Mouse (Mus musculus) megakaryocyte, embryonic 14.5 days (primary cell): ENCODE measurements around the gene Fam19a5. TPM values are rescaled to one million over a fixed set of nuclear protein-coding genes. Genes with fewer than 3 reads are reported as not detected.
A peak's percentile ranks its signal among the peaks of the same experiment; 100 is the strongest.

Experiments used
- H3K27me3 ChIP-seq: replicated peaks from 2 replicates; pipeline ENCODE3; 2012; ENCODE audit warnings: inconsistent platforms
- H3K36me3 ChIP-seq: replicated peaks from 2 replicates; pipeline ENCODE3; 2012; ENCODE audit warnings: low read length, inconsistent platforms, mixed read lengths
- H3K4me1 ChIP-seq: 2 replicates; pipeline ENCODE4 v1.6.1; 2012; ENCODE audit warnings: inconsistent platforms
- H3K4me3 ChIP-seq: replicated peaks from 2 replicates; pipeline ENCODE3; 2012; ENCODE audit warnings: moderate library complexity, mild to moderate bottlenecking, inconsistent platforms
- H3K9me3 ChIP-seq: 2 replicates; pipeline ENCODE4 v1.6.1; 2012; ENCODE audit warnings: inconsistent platforms
- FLI1 ChIP-seq: IDR thresholded peaks from 2 replicates; pipeline ENCODE4 v1.6.1; 2012; ENCODE audit warnings: low read length, inconsistent platforms, mixed read lengths
- GATA1 ChIP-seq: IDR thresholded peaks from 3 replicates; pipeline ENCODE4 v1.6.1; 2012; ENCODE audit warnings: mixed read lengths, low read length, inconsistent platforms, borderline replicate concordance
- polyA plus RNA-seq: library from polyadenylated mRNA; stranded (reverse); fragments of >175 nt; gene quantifications from 2 replicates; pipeline ENCODE4 v1.2.3, GENCODE M21; 2012; ENCODE audit warnings: low replicate concordance; ENCODE audit not compliant: insufficient read depth

Gene Fam19a5
- polyA plus RNA-seq, 1 experiment = 0.08 TPM

DNA sequence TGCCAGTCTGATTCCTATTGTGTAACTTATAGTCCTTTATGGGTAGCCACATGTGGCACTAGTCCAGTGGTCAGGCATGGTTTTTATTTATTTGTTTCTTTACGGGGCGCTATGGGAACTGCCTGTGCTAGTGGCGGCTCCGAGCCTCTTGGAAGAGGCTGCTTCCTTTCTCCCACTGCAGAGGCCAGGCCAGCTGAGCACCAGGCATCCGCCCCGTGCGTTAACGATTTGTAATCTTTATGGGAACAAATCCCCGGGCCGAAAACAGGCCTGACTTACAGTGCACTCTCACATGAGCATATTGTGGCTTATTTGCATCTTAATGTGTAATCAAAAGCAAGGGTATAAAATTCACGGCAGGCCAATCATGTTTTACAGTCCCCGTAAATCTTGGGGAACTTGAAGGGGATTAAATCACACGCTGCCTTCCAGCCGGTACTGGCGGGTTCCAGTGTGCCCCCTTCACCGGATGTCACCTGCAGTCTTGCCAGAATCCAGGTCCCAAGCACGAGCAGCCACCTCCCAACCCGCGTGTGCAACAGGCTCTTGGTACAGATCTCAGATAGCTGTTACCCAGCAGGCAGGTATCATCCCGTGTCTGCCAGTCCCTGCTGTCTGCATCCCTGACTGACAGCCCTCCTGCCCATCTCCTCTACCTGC, 112.5 kb downstream of the Fam19a5 start:
- Histone ChIP-seq H3K4me1 (no peaks in the 10 kb centered on the region), H3K4me3 (peak overlapping the region; percentile 33), H3K36me3 (no peaks in the 10 kb centered on the region), H3K9me3 (peaks cover 80% of the 10 kb centered on the region), H3K27me3 (no peaks in the 10 kb centered on the region)
- TF ChIP-seq FLI1 (no peak), GATA1 (no peak)

DNA sequence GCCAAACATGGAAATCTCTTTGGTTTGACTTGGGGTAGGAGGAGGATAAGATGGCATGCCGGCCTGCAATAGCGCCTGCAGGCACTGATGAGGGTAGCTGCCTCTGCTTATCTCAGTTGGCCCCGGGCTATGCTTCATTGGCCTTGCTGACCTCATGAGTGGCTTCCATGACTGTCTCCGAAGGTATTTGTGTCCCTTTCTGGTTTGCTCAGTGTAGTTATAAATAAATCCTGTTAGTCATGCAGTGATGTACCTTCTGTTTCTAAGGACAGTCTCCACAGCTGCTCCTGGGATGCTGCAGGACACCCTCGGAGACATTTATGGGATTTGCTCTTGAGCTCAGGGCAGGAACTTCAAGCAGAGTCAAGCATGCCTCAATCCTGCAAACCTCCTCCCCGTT, 115.6 kb downstream of the Fam19a5 start:
- H3K9me3 ChIP-seq = peaks cover 85% of the 10 kb centered on the region
- H3K27me3 ChIP-seq = no peaks in the 10 kb centered on the region
- H3K4me3 ChIP-seq = peak overlapping the region; percentile 1
- no peaks in the 10 kb centered on the region for H3K4me1 ChIP-seq
- no peaks in the 10 kb centered on the region for H3K36me3 ChIP-seq
- no peak for TF ChIP-seq GATA1
- TF ChIP-seq FLI1 = no peak

DNA sequence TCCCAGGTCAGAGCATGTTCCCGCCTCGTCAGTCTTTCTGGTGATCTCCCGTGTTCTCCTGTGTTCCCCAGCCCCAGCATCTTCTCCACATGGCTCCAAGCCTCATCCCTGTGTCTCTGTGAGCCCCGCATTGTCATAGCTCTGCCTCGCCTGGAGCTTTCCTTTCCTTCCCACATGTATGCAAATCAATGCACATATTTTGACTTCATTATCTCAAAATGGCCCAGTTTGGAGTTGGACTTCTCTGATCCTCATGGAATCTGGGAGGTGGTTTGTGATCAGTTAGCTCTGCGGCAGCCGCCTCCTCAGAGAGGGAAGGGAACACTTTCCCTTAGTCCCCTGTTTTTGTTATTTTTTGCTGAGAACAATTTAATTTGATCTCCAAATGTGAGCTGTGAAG, 117.9 kb downstream of the Fam19a5 start:
- TF ChIP-seq FLI1 (no peak), GATA1 (no peak)
- peaks cover 84% of the 10 kb centered on the region for H3K9me3 ChIP-seq
- no peaks in the 10 kb centered on the region for H3K36me3 ChIP-seq
- no peak overlapping the region for H3K4me3 ChIP-seq
- no peaks in the 10 kb centered on the region for H3K4me1 ChIP-seq
- H3K27me3 ChIP-seq = no peaks in the 10 kb centered on the region

DNA sequence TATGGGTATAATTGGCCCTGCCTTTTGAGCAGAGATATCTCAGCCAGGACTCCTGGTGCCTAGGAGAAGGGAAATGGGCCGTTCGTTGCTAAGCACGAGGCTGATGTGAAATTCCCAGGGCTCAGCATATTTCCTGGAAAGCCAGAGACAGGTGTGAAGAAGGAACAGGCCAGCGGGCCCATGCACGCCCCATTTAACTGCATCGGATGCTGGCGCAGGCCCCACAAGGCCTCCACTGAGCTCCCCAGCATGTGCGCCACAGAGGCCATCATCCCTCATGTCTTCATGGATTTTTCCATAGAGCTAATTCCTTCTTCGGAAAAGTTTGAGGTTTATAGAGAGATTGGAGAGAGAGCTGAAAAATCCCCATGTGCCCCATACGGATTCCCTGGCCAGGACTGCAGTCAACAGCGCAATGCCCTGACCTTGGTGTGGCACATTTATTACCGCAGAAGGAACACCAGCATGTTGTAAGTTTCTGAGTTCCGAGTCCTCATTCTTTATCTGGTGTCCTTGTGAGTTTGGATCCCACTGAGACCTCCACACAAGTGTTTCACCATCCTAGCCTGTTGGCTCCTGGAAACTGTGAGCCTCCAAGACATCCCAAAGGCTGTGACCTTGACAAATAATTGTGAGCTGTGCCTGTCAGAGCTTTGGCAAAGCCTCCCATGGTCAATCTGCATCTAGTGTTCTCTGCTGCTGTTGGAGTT, 122.1 kb downstream of the Fam19a5 start:
- Histone ChIP-seq H3K4me1 (no peaks in the 10 kb centered on the region), H3K9me3 (peaks cover 96% of the 10 kb centered on the region), H3K36me3 (no peaks in the 10 kb centered on the region)

DNA sequence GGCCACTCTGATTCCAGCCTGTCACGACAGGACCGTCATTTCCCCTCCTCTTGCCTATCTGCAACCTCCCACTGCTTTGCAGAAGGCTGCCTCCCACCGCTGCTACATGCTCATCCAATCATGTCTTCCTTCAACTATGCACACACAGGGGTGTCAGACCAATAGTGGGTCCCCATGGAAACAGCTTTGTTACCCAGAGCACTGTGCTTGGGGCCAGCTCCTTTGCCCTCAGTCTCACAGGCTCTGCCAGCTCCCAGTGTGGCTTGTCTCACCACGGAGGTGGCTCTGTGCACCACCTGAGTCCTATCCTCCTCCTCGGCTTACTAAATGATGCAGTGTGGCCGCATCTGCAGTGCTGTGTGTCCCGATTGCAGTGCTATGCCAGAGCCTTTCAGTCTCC, 123.3 kb downstream of the Fam19a5 start:
- H3K36me3 ChIP-seq = no peaks in the 10 kb centered on the region
- no peaks in the 10 kb centered on the region for H3K4me1 ChIP-seq
- H3K4me3 ChIP-seq = peak overlapping the region; percentile 54
- no peak for TF ChIP-seq GATA1
- TF ChIP-seq FLI1 = no peak
- no peaks in the 10 kb centered on the region for H3K27me3 ChIP-seq
- peaks cover 96% of the 10 kb centered on the region for H3K9me3 ChIP-seq

More for the DNA sequence above, 122.1 kb downstream of the Fam19a5 start:
- no peak overlapping the region for H3K4me3 ChIP-seq
- no peaks in the 10 kb centered on the region for H3K27me3 ChIP-seq
- TF ChIP-seq FLI1 (no peak), GATA1 (no peak)

DNA sequence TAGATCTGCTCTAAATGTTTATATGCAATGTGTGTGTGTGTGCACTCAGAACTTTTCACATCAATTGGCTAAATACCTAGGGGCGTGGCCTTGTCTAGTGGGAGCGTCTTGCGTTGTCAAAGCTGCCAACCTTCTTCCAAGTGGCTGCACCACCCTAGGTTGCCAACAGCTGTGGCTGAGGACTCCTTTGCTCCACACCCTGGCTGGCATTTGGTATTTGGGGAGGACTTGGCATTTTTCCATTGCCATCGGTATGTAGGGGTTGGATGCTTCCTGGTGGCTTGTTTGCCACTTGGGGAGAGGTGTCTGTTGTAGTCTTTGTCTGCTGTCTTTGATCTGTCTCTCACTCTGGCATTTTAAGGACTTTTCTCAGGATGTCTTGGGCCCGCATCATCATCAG, 124.0 kb downstream of the Fam19a5 start:
- Histone ChIP-seq H3K36me3 (no peaks in the 10 kb centered on the region), H3K4me3 (no peak overlapping the region), H3K27me3 (no peaks in the 10 kb centered on the region), H3K4me1 (no peaks in the 10 kb centered on the region), H3K9me3 (peaks cover 95% of the 10 kb centered on the region)
- no peak for TF ChIP-seq GATA1
- no peak for TF ChIP-seq FLI1

DNA sequence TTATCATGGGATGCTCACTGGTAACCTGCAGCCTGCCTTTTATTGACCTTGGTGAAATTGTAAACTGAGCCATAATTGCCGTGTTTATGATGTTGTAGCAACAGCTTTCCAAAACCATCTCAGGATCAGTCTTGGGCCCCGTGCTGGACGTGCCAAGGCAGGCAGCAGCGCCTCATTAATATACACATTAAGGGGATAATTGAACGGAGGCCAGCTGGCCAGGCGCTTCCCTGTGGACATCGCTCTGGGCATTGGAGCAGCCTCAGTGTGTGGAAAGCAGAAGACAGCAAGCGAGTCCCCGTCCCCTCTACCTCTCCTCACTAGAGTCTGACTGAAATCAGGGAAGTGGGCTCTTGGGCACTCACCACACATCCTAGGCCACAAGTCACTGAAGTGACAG, 127.8 kb downstream of the Fam19a5 start:
- Histone ChIP-seq H3K27me3 (no peaks in the 10 kb centered on the region), H3K9me3 (peaks cover 93% of the 10 kb centered on the region), H3K4me1 (no peaks in the 10 kb centered on the region), H3K36me3 (no peaks in the 10 kb centered on the region), H3K4me3 (no peak overlapping the region)
- TF ChIP-seq GATA1 = no peak
- no peak for TF ChIP-seq FLI1

DNA sequence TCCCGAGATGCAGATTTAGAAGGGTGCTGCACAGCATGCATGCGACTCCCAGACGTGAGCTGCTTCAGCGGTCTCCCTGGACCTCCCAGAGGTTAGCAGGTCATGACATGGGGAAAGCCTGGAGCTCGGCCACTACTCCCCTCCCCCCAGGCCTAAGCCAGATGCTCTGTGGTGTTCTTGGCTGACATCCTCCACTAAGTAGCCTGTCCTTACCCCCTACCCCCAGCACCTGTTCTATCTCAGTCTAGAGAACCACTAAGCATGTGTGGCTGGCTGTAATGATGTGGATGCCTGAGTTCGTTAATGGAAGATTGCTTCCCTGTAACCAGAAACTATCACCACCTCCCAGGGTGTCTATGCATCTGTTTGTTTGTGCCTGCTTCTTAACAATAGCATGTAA, 134.6 kb downstream of the Fam19a5 start:
- Histone ChIP-seq H3K36me3 (no peaks in the 10 kb centered on the region), H3K4me1 (no peaks in the 10 kb centered on the region), H3K4me3 (no peak overlapping the region), H3K27me3 (no peaks in the 10 kb centered on the region), H3K9me3 (peaks cover 95% of the 10 kb centered on the region)
- no peak for TF ChIP-seq GATA1

DNA sequence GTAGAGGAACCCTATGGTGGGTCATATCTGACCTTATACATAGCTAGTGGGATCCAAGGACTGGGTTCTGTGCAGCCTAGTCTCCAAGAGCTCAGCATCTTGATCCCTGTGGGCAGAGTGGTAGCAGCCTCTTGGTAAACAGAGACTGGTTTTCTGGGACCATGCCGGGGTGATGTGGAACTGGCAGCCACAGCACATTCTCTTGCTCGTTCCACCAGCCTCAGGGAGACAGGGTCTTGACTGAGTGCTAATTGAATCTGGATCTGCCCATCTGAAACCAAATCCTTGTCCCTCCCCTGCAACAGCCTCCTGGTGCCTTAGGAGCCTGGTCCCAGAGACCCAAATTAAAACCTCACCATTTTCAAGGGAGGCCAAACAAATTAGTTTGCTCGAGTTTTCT, 138.3 kb downstream of the Fam19a5 start:
- H3K36me3 ChIP-seq = no peaks in the 10 kb centered on the region
- TF ChIP-seq GATA1 (no peak), FLI1 (no peak)
- H3K4me1 ChIP-seq = no peaks in the 10 kb centered on the region
- H3K4me3 ChIP-seq = no peak overlapping the region
- no peaks in the 10 kb centered on the region for H3K27me3 ChIP-seq
- peaks cover 89% of the 10 kb centered on the region for H3K9me3 ChIP-seq

DNA sequence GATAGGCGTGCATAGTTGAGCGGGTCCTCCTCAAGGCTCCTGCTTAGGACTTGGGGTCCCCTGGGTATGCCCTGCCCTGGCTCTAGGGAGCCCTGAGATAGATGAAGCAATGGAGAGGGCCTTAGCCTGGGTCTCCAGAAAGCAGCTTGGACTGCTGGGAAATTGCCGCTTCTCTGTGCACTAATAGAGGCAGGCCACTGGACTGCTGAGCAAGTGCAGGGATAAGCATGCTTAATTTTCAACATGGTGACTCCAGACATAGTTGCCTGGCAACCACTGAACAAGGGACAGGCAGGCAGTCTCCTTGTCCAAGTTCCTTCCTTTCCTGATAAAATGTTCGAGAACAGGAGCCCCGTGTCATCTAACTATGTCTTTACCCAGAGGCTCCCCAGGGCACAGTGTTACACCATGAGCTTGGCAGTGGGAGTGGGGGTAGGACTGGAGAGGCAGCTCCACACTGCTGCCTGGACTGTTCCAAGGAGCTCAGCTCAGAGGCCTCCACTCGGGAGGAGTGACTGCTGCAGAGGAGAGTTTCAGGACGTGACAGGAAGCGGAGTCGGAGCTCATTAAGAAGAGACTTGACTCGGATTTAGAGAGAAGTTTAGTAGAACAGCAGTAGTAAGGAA, 142.4 kb downstream of the Fam19a5 start:
- Histone ChIP-seq H3K27me3 (no peaks in the 10 kb centered on the region), H3K36me3 (no peaks in the 10 kb centered on the region), H3K4me1 (no peaks in the 10 kb centered on the region), H3K9me3 (peaks cover 69% of the 10 kb centered on the region), H3K4me3 (no peak overlapping the region)
- TF ChIP-seq FLI1 = no peak
- no peak for TF ChIP-seq GATA1
